Mouse (Mus musculus): ENCODE measurements around the gene Anapc2. TPM values are rescaled to one million over a fixed set of nuclear protein-coding genes. Genes with fewer than 3 reads are reported as not detected.

Gene Anapc2
- polyA plus RNA-seq, 1 experiment from 2014 or later: 136 TPM

GRCm38 (mm10) chr2:25331470-25331869 lies 59.2 kb downstream of the Anapc2 start:
- peak overlapping the region; percentile 93 for H3K4me3 ChIP-seq
- peaks cover 21% of the 10 kb centered on the region for H3K4me1 ChIP-seq
- no peaks in the 10 kb centered on the region for H3K9me3 ChIP-seq
- no peaks in the 10 kb centered on the region for H3K27me3 ChIP-seq (ENCODE audit: poor library complexity, severe bottlenecking)
- 64% methylated on average over 9 of the region's 9 CpGs for WGBS
- no peak for DNase-seq (ENCODE audit: extremely low spot score, low spot score)
- H3K27ac ChIP-seq: peak overlapping the region; percentile 92
- peaks cover 30% of the 10 kb centered on the region for H3K36me3 ChIP-seq (replicated peaks)

- under 1% methylated on average over 78 of the region's 78 CpGs for WGBS
These were observed 60.2 kb downstream of the Anapc2 start, which contains the start of gene Man1b1 for GRCm38 (mm10) chr2:25332286-25333160. TSS of gene Man1b1 (plus strand) at chr2:25332338.

GRCm38 (mm10) chr2:25333569-25333968 lies 61.3 kb downstream of the Anapc2 start:
- H3K4me3 ChIP-seq: peak overlapping the region; percentile 93
- DNase-seq (ENCODE audit: extremely low spot score, low spot score): no peak
- H3K4me1 ChIP-seq: peaks cover 21% of the 10 kb centered on the region
- no peaks in the 10 kb centered on the region for H3K9me3 ChIP-seq
- no peaks in the 10 kb centered on the region for H3K27me3 ChIP-seq (ENCODE audit: poor library complexity, severe bottlenecking)
- H3K36me3 ChIP-seq (replicated peaks): peaks cover 51% of the 10 kb centered on the region
- 90% methylated on average over 2 of the region's 2 CpGs for WGBS
- H3K27ac ChIP-seq: no peak overlapping the region

More at GRCm38 (mm10) chr2:25332286-25333160, 60.2 kb downstream of the Anapc2 start, which contains the start of gene Man1b1:
- DNase-seq (ENCODE audit: extremely low spot score, low spot score): peak; percentile 99
- Histone ChIP-seq H3K27me3 (ENCODE audit: poor library complexity, severe bottlenecking) (no peaks in the 10 kb centered on the region), H3K9me3 (no peaks in the 10 kb centered on the region), H3K4me1 (peaks cover 21% of the 10 kb centered on the region), H3K36me3 (replicated peaks) (peaks cover 40% of the 10 kb centered on the region), H3K27ac (peak within 1 kb of the TSS; percentile 92), H3K4me3 (peak within 1 kb of the TSS; percentile 93)

Other genes with a start within 250 kb of the Anapc2 start
- gene Nsmf, start 218.1 kb upstream of the Anapc2 start, polyA plus RNA-seq (2016; fragmentation: Nextera tagmentation; extraction: Ambion mirVana): 62.7 and 64.7 TPM in 2 replicates
- gene Entpd8, start 192.2 kb upstream of the Anapc2 start, polyA plus RNA-seq (2016; fragmentation: Nextera tagmentation; extraction: Ambion mirVana): not detected in 2 replicates
- gene Noxa1, start 177.3 kb upstream of the Anapc2 start, polyA plus RNA-seq (2016; fragmentation: Nextera tagmentation; extraction: Ambion mirVana): 0.26 and 0.29 TPM in 2 replicates
- 37.4 and 40.7 TPM in 2 replicates for gene Nrarp, start 91.7 kb upstream of the Anapc2 start, polyA plus RNA-seq (2016; fragmentation: Nextera tagmentation; extraction: Ambion mirVana)
- gene Tor4a, start 75.6 kb upstream of the Anapc2 start, polyA plus RNA-seq (2016; fragmentation: Nextera tagmentation; extraction: Ambion mirVana): 1.3 and 1.5 TPM in 2 replicates
- 128 and 130 TPM in 2 replicates for gene Nelfb, start 61.0 kb upstream of the Anapc2 start, polyA plus RNA-seq (2016; fragmentation: Nextera tagmentation; extraction: Ambion mirVana)
- not detected in 2 replicates for gene Stpg3, start 57.8 kb upstream of the Anapc2 start, polyA plus RNA-seq (2016; fragmentation: Nextera tagmentation; extraction: Ambion mirVana)
- 0.67 and 0.80 TPM in 2 replicates for gene Fam166a, start 53.7 kb upstream of the Anapc2 start, polyA plus RNA-seq (2016; fragmentation: Nextera tagmentation; extraction: Ambion mirVana)
- gene Tubb4b, start 47.8 kb upstream of the Anapc2 start, polyA plus RNA-seq (2016; fragmentation: Nextera tagmentation; extraction: Ambion mirVana): 736 and 780 TPM in 2 replicates
- not detected in 2 replicates for gene Slc34a3, start 38.1 kb upstream of the Anapc2 start, polyA plus RNA-seq (2016; fragmentation: Nextera tagmentation; extraction: Ambion mirVana)
- gene Rnf224, start 35.7 kb upstream of the Anapc2 start, polyA plus RNA-seq (2016; fragmentation: Nextera tagmentation; extraction: Ambion mirVana): not detected in 2 replicates
- gene Rnf208, start 30.2 kb upstream of the Anapc2 start, polyA plus RNA-seq (2016; fragmentation: Nextera tagmentation; extraction: Ambion mirVana): 23.3 and 26.5 TPM in 2 replicates
- 0.18 and 0.22 TPM in 2 replicates for gene Cysrt1, start 30.0 kb upstream of the Anapc2 start, polyA plus RNA-seq (2016; fragmentation: Nextera tagmentation; extraction: Ambion mirVana)
- gene AL732309.1, start 25.6 kb upstream of the Anapc2 start, polyA plus RNA-seq (2016; fragmentation: Nextera tagmentation; extraction: Ambion mirVana): 6.9 and 7.0 TPM in 2 replicates
- 15.9 and 17.9 TPM in 2 replicates for gene Tmem203, start 17.0 kb upstream of the Anapc2 start, polyA plus RNA-seq (2016; fragmentation: Nextera tagmentation; extraction: Ambion mirVana)
- gene Tprn, start 9.9 kb upstream of the Anapc2 start, polyA plus RNA-seq (2016; fragmentation: Nextera tagmentation; extraction: Ambion mirVana): 6.5 and 8.3 TPM in 2 replicates
- 231 and 247 TPM in 2 replicates for gene Ssna1, start within 50 bp of the Anapc2 start, polyA plus RNA-seq (2016; fragmentation: Nextera tagmentation; extraction: Ambion mirVana)
- not detected in 2 replicates for gene Tmem210, start 15.7 kb downstream of the Anapc2 start, polyA plus RNA-seq (2016; fragmentation: Nextera tagmentation; extraction: Ambion mirVana)
- gene Lrrc26, start 17.4 kb downstream of the Anapc2 start, polyA plus RNA-seq (2016; fragmentation: Nextera tagmentation; extraction: Ambion mirVana): not detected in 2 replicates
- 0.87 and 1.3 TPM in 2 replicates for gene Grin1, start 46.7 kb downstream of the Anapc2 start, polyA plus RNA-seq (2016; fragmentation: Nextera tagmentation; extraction: Ambion mirVana)
- 53.5 and 58.9 TPM in 2 replicates for gene Man1b1, start 59.9 kb downstream of the Anapc2 start, polyA plus RNA-seq (2016; fragmentation: Nextera tagmentation; extraction: Ambion mirVana)
- gene Dpp7, start 83.9 kb downstream of the Anapc2 start, polyA plus RNA-seq (2016; fragmentation: Nextera tagmentation; extraction: Ambion mirVana): 17.6 and 21.8 TPM in 2 replicates
- 7.3 and 7.9 TPM in 2 replicates for gene Uap1l1, start 93.2 kb downstream of the Anapc2 start, polyA plus RNA-seq (2016; fragmentation: Nextera tagmentation; extraction: Ambion mirVana)
- gene Sapcd2, start 99.8 kb downstream of the Anapc2 start, polyA plus RNA-seq (2016; fragmentation: Nextera tagmentation; extraction: Ambion mirVana): 93.7 and 96.1 TPM in 2 replicates
- 0.11 TPM in 1 of 2 replicates, not detected in the other for gene Entpd2, start 123.4 kb downstream of the Anapc2 start, polyA plus RNA-seq (2016; fragmentation: Nextera tagmentation; extraction: Ambion mirVana)
- gene Npdc1, start 126.9 kb downstream of the Anapc2 start, polyA plus RNA-seq (2016; fragmentation: Nextera tagmentation; extraction: Ambion mirVana): 53.4 and 62.2 TPM in 2 replicates
- gene Fut7, start 150.8 kb downstream of the Anapc2 start, polyA plus RNA-seq (2016; fragmentation: Nextera tagmentation; extraction: Ambion mirVana): not detected in 2 replicates
- 8.8 and 9.0 TPM in 2 replicates for gene Abca2, start 156.2 kb downstream of the Anapc2 start, polyA plus RNA-seq (2016; fragmentation: Nextera tagmentation; extraction: Ambion mirVana)
- 0.57 TPM in 2 replicates for gene Clic3, start 184.4 kb downstream of the Anapc2 start, polyA plus RNA-seq (2016; fragmentation: Nextera tagmentation; extraction: Ambion mirVana)
- 12.4 and 15.5 TPM in 2 replicates for gene Paxx, start 188.6 kb downstream of the Anapc2 start, polyA plus RNA-seq (2016; fragmentation: Nextera tagmentation; extraction: Ambion mirVana)
- 0.31 TPM in 1 of 2 replicates, not detected in the other for gene Ptgds, start 197.6 kb downstream of the Anapc2 start, polyA plus RNA-seq (2016; fragmentation: Nextera tagmentation; extraction: Ambion mirVana)
- gene Lcn12, start 221.4 kb downstream of the Anapc2 start, polyA plus RNA-seq (2016; fragmentation: Nextera tagmentation; extraction: Ambion mirVana): not detected in 2 replicates
- gene Fbxw5, start 228.3 kb downstream of the Anapc2 start, polyA plus RNA-seq (2016; fragmentation: Nextera tagmentation; extraction: Ambion mirVana): 90.7 and 93.9 TPM in 2 replicates
- gene C8g, start 229.2 kb downstream of the Anapc2 start, polyA plus RNA-seq (2016; fragmentation: Nextera tagmentation; extraction: Ambion mirVana): 6.3 and 7.2 TPM in 2 replicates